Mouse (Mus musculus) megakaryocyte, embryonic 14.5 days (primary cell): ENCODE data around the gene Rbms3.

ENCODE experiments used
- FLI1 ChIP-seq: IDR thresholded peaks from 2 replicates; pipeline ENCODE4 v1.6.1; 2012; ENCODE audit warnings: low read length, inconsistent platforms, mixed read lengths
- GATA1 ChIP-seq: IDR thresholded peaks from 3 replicates; pipeline ENCODE4 v1.6.1; 2012; ENCODE audit warnings: mixed read lengths, low read length, inconsistent platforms, borderline replicate concordance

- no peak for TF ChIP-seq GATA1
- no peak for TF ChIP-seq FLI1
These were observed 1076.5 kb downstream of the Rbms3 start for GRCm38 (mm10) chr9:116553181-116553580.
